ENCODE assay signal across 15 mouse cellular contexts in the genomic region with DNA sequence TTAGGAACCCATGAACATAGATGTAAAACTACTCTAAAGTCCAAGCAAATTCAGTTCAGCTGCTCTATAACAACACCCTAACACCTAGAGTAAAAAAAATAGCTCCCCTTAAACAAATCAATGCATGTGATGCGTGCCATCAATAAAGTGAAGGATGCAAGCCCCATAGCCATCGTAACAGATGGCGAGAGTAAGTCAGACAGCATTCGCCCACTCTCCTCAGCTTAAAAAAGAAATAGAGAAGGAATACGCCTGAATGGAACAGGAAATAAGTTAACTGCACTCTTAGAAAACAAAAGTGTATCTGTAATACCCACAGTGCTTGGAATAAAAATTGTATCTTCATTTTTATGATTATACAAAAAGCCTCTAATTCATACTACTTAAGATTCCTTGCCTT.
"Had no signal": no experiment of that assay in that cellular context is flagged by ENCODE, and none has a peak within 500 bp of the region (broad histone marks: within the 10 kb centered on the region; RNA-seq: fewer than 3 reads in every experiment).

No protein-coding gene starts in this region.

- ATAC-seq: hindbrain, postnatal 0 days; intestine, embryonic 16.5 days had no signal

- DNase-seq: gastrocnemius, postnatal 14 days; gastrocnemius, postnatal 36 days; heart, adult 11 months; heart, adult 2 months; heart, postnatal 14 days; heart, postnatal 36 days; kidney, adult 11 months; kidney, adult 2 months; kidney, adult 9 months; kidney, postnatal 14 days; kidney, postnatal 36 days; liver; liver, embryonic 13.5 days had no signal
